Mouse (Mus musculus) ES-Bruce4 (cell line): ENCODE measurements around the gene Slc44a1.

Source experiments
- CTCF ChIP-seq: IDR thresholded peaks from one replicate; pipeline ENCODE4 v1.8.1; 2011; ENCODE audit warnings: low read depth, low read length
- EP300 ChIP-seq: IDR thresholded peaks from 2 replicates; pipeline ENCODE4 v1.6.1; 2011; ENCODE audit warnings: low read depth, low read length; ENCODE audit not compliant: insufficient read depth
- POLR2A ChIP-seq: IDR thresholded peaks from one replicate; pipeline ENCODE4 v1.8.1; 2011; ENCODE audit warnings: low read length; ENCODE audit not compliant: insufficient read depth

- no peak for TF ChIP-seq POLR2A
- no peak for TF ChIP-seq CTCF
- TF ChIP-seq EP300 = no peak
These were observed 51.1 kb downstream of the Slc44a1 start for GRCm38 (mm10) chr4:53491269-53491668.
